Mouse (Mus musculus): ENCODE results near the gene Snrnp70.
"Not testable (repeated sequence)": the region's sequence is repeated elsewhere in the genome, so short reads cannot be mapped to it uniquely, and the experiment has no call there.

The Snrnp70 gene

DNA sequence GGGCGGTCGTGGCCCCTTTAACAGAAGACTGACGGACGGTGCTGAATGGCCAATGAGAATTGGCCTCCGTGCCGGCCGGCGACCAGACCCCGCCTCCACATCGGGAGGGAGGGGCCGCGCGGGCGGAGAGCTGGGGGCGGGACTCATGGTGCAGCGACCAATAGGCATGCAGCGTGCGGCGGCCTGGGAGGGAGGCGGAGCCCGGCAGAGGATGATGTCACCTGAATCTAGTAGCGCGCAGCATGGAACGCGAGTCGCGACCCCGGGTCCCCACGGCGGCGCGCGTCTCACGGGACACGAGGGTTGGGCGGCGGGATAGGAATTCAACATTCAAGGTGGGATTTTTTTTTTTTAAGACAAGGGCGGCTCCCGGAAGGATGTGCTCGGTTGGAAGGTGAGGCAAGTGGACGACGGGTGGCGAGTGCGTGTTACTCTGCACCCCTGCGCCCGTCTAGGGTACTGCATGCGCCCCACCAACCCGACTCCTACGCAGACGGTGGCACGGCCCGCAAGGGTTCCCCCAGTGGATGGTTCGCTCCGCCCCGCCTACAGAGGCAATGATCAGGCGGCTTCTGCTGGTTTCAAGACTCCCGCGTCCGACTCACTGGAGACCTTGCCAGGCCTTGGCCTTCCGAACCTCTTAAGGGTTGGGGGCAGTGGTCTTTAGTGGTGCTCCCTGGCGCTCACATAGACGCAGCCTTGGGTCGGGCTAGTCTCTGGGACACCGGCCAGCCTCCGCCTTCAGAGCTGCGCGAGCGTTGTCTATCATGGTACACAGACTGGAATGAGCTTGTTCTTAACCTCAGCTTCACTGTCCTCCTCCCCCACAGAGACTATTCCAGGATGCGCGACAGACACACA, 28.3 kb downstream of the Snrnp70 start:
- peak; percentile 98 for DNase-seq

DNA sequence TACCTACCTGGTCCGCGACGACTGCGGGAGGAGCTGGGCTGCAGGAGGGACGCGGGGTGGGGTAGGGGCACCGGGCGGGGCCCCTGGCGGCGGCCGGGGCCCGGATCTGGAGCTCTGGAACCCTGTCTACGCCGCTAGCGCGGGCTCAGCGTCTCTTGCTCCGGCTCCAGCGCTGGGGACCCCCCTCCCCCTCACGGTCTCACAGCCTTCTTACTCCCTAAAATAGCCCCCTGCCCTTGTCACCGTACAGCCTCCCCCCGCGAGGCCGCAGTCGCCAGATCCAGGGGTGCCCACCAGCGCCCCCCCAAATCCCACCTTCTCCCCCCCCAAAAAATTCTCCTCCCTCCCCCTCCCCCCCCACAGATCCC, 28.9 kb downstream of the Snrnp70 start, which contains the start of gene Ppfia3:
Gene Ppfia3 (minus strand): TSS at position 368 of the 368 bp plus-strand sequence.
- no peak for DNase-seq

GRCm38 (mm10) chr7:45365742-45366651, 29.5 kb downstream of the Snrnp70 start:
- DNase-seq: peak; percentile 67

GRCm38 (mm10) chr7:45363983-45364382, 31.6 kb downstream of the Snrnp70 start:
- no peak for DNase-seq

DNA sequence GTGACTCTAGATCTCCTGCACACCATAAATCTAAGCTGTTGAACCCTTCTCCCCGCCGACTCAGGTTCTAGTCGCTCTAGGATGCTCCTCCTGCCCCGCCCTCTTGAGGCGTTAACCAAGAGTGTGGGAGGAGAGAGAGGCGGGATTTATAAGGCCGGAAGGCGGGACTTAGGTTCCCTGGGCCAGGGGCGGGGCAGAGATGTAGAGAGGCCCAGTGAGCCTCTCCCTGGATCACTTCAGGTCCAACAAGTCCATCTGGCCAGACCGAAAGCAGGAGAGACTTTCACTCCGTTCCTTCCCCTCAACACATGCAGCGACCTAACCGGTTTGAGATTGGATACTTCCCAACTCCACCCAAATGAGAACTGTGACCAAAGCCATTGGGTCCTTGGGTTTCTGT, 32.7 kb downstream of the Snrnp70 start:
- DNase-seq: peak; percentile 70

- DNase-seq: peak; percentile 89
Measured at GRCm38 (mm10) chr7:45361243-45361804, 34.2 kb downstream of the Snrnp70 start.

GRCm38 (mm10) chr7:45360404-45361125, 35.0 kb downstream of the Snrnp70 start:
- DNase-seq: no peak

GRCm38 (mm10) chr7:45359081-45359480, 36.5 kb downstream of the Snrnp70 start:
- DNase-seq: not testable (repeated sequence)

DNA sequence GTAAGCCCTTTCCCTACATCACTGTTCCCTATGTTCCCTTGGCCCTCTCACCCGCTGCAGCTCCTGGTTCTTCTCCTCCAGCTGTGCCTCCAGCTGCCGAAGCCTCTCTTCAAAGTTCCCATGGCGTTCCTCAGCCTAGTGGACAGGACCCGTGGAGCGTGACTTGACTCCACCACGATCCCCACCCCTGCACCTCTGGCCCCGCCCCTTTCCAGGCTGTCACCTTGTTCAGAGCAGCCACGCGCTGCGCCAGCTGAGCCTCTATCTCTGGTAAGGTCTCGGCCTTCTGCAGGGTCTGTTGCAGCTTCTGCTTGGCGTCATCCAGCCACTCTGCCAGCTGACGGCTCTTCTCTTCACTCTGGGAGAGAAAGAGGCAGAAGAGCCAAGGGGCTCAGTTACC, 39.5 kb downstream of the Snrnp70 start:
- DNase-seq: no peak

DNA sequence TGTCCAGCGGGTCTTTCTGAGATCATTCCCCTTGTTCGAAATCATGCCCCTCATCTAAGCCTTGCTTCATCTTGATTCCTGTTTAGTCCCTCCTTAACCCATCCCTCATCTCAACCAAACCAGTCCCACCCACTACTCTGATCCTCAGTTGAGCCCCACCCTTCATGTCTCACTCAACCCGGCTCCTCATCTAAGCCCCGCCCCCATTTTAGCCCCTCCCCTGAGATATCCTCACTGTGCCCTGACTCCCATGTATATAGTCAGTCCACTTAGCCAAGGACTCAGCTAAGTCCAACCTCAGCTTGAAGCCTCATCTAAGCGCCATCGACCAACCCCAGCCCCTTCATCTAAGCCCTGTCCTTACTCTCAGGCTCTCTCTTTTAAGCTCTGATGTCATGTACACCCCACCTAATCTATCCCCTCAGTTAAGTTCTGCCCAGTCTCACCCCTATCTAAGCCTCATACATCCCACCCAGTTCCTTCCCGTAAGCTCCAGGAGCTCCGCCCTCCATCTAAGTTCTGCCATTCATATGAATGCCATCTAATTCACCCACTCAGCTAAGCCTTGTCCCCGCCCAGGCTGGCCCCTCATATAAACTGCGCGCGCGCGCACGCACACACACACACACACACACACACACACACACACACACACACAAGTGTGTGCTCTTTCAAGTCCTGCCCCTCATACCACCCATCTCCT, 40.1 kb downstream of the Snrnp70 start:
- no peak for DNase-seq

GRCm38 (mm10) chr7:45353041-45353440, 42.5 kb downstream of the Snrnp70 start:
- DNase-seq: no peak

GRCm38 (mm10) chr7:45346905-45347304, 48.6 kb downstream of the Snrnp70 start:
- no peak for DNase-seq

- no peak for DNase-seq
Measured at GRCm38 (mm10) chr7:45343543-45343942, 52.0 kb downstream of the Snrnp70 start.

DNA sequence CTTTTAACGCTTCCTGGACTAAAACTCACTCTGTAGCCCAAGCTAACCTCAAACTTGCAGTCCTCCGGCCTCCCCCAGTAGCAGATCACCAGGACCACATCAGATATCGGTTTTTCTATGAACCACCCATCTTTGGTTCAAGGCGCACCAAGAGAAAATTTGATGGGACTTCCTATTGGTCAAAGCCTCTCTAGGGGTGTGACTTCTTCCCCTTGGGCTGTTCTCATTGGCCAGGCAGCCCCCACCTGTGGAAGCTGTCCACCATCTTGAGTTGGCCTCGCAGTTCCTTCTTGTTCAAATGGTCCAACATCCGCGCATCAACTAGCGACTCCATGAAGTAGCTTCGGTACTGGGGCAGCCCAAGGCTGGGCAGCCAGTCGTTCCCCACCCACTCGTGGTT, 53.5 kb downstream of the Snrnp70 start:
- no peak for DNase-seq

GRCm38 (mm10) chr7:45341303-45341702, 54.2 kb downstream of the Snrnp70 start:
- peak; percentile 94 for DNase-seq

- peak; percentile 75 for DNase-seq
Measured at GRCm38 (mm10) chr7:45340669-45341068, 54.9 kb downstream of the Snrnp70 start.

- DNase-seq: no peak
Measured at GRCm38 (mm10) chr7:45340066-45340442, 55.5 kb downstream of the Snrnp70 start.

DNA sequence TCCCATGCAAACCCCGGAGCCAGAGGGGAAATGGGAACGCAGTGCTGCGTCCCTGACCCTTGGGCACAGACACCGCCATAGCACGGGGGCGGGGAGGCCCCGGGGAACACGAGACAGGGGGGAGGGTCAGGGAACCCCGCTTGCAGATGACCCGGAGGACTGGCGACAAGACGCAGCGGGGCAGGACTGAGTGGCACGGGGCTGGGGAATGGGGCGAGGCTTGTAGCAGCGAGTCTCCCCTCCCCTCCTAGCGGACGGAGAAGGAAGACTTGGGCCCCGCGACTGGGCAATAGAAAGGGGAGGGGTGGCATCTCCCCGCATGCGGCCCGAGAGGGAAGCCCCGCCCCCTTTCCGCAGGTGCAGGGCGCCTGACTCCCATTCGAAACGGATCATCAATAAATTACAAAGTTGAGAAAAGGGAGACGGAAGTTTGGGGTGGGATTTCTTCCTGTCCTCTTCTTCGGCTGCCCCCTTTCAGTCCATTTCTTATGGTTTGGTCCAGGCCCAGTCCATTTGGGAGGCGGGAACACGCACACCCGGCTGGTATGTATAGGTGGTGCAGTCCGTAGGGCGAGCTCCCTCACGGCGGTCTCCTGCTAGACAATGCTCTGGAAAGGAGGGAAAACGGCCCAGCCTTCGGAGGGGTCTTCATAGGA, 56.0 kb downstream of the Snrnp70 start:
- DNase-seq: peak; percentile 82

- DNase-seq: peak; percentile 71
Measured at GRCm38 (mm10) chr7:45338161-45338911, 57.2 kb downstream of the Snrnp70 start.

DNA sequence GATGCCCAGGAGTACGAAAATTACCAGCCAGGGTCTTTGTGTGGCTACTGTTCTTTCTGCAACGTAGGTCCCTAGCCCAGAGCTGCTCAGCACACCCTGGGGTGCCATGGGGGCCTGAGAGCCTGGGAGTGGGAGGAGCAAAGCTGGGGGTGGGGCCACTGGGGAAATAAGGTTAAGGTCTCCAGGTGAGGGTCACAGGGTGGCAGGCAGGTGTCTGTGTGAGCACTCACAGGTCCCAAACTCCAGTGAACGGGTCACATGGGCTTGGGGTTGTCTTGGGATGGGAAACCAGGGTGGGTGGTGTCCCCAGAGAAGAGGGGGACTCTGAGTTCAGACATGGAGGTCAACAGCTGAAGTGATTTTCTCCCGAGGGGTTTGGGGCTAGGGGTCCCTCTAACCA, 58.1 kb downstream of the Snrnp70 start:
- DNase-seq: no peak

DNA sequence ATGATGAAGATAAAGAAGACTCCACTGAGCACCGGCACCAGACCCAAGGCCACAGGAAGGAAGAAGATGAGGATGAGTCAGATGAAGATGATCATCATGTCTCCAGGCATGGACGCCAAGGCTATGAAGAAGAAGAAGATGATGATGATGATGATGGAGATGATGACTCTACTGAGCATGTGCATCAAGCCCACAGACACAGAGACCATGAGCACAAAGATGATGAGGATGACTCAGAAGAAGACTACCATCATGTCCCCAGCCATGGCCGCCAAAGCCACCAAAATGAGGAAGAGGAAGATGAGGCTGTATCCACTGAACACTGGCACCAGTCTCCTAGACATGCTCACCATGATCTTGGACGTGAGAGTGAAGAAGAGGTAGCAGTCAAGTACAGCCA, 59.2 kb downstream of the Snrnp70 start:
- DNase-seq: no peak
